Comparison of ENCODE assay signal across 11 mouse cellular contexts in the genomic region with DNA sequence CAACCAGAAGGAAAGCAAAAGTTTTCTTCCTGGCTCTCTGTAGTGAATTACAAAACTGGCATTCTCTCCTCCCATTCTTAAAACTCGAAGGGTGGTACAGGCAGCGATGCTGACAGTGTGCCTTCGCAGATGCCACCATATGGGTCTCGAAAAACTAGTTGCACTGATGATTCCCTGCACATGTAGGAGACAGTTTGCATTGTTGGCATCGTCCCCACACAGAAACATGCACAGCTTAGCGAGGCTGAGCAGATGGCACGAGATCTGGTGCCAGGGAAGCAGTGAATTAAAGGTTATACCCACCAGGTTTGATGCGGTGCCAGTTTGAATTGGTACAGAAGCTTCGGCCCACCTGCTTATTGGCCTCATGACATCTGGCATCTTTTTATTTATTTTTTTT.
A peak's percentile ranks its signal among the peaks of the same experiment; 100 is the strongest.
DNase-seq lines count a peak whose midpoint lies in the region; ATAC-seq lines count a peak whose summit lies in the region.
"Had no signal": no experiment of that assay in that cellular context is flagged by ENCODE, and none has a peak within 500 bp of the region (broad histone marks: within the 10 kb centered on the region; RNA-seq: fewer than 3 reads in every experiment).

No protein-coding gene starts in this region.

- 52% methylated on average over 9 of the region's 9 CpGs for WGBS in hindbrain, embryonic 14.5 days
- 88% methylated on average over 9 of the region's 9 CpGs for WGBS in hindbrain, embryonic 11.5 days

- no peaks in the 10 kb centered on the region for H3K9me3 ChIP-seq in hindbrain, embryonic 14.5 days (ENCODE audit: control insufficient read depth, low read length)
- no peaks in the 10 kb centered on the region for H3K9me3 ChIP-seq in hindbrain, embryonic 11.5 days (ENCODE audit: control insufficient read depth, low read length)

- no peak overlapping the region for H3K27ac ChIP-seq in hindbrain, embryonic 14.5 days
- no peak overlapping the region for H3K27ac ChIP-seq in hindbrain, embryonic 11.5 days (ENCODE audit: low read depth, low read length)

- no peak overlapping the region for H3K4me3 ChIP-seq in hindbrain, embryonic 14.5 days (replicated peaks; ENCODE audit: low read length)
- no peak overlapping the region for H3K4me3 ChIP-seq in hindbrain, embryonic 11.5 days (ENCODE audit: low read depth, low read length)
- H3K4me3 ChIP-seq: erythroblast, embryonic 14.5 days had no signal

- H3K4me2 ChIP-seq in hindbrain, embryonic 14.5 days (replicated peaks) = no peak overlapping the region
- H3K4me2 ChIP-seq in hindbrain, embryonic 11.5 days (replicated peaks; ENCODE audit: low read depth, low read length) = no peak overlapping the region

- H3K27me3 ChIP-seq in hindbrain, embryonic 14.5 days (ENCODE audit: control insufficient read depth, insufficient read depth, low read length) = no peaks in the 10 kb centered on the region
- H3K27me3 ChIP-seq in hindbrain, embryonic 11.5 days (ENCODE audit: control insufficient read depth, insufficient read depth, low read length) = no peaks in the 10 kb centered on the region

- no peak overlapping the region for H3K9ac ChIP-seq in hindbrain, embryonic 14.5 days
- H3K9ac ChIP-seq in hindbrain, embryonic 11.5 days (ENCODE audit: low read depth, low read length) = no peak overlapping the region

- 0 out of 2 replicates have a peak, but pooled peaks cover 10% of the 10 kb centered on the region for H3K4me1 ChIP-seq in hindbrain, embryonic 14.5 days (replicated peaks; ENCODE audit: control insufficient read depth, insufficient read depth, low read length)
- no peaks in the 10 kb centered on the region for H3K4me1 ChIP-seq in hindbrain, embryonic 11.5 days (replicated peaks; ENCODE audit: control insufficient read depth, insufficient read depth, low read length)

- intact Hi-C loops in left cerebral cortex, postnatal 25 days (cut with DNase I) = loop anchor here (10.0 kb wide), 1 partner anchor 578 kb away; no protein-coding TSS in a partner anchor

- H3K36me3 ChIP-seq in hindbrain, embryonic 14.5 days (replicated peaks; ENCODE audit: control insufficient read depth, insufficient read depth) = no peaks in the 10 kb centered on the region
- no peaks in the 10 kb centered on the region for H3K36me3 ChIP-seq in hindbrain, embryonic 11.5 days (ENCODE audit: control insufficient read depth, insufficient read depth, low read length)

- ATAC-seq in hindbrain, embryonic 14.5 days (ENCODE audit: low FRiP score) = peak; percentile 78
- no peak for ATAC-seq in hindbrain, embryonic 11.5 days (ENCODE audit: low FRiP score)

- peak; percentile 88 for DNase-seq in hindbrain, embryonic 14.5 days (ENCODE audit: low spot score)
- no peak for DNase-seq in hindbrain, embryonic 11.5 days (ENCODE audit: low spot score)
- peak; percentile 60 to 75 for DNase-seq in frontal cortex, postnatal 25 days (ENCODE audit: low spot score in 2 of 2)
- peak; percentile 83 to 96 for DNase-seq in left cerebral cortex, postnatal 25 days (ENCODE audit: low spot score in 2 of 2)
- DNase-seq in right cerebral cortex, postnatal 4 days = peak; percentile 86
- no peak for DNase-seq in heart, adult 9 months (ENCODE audit: low spot score in 2 of 2)
- DNase-seq in thymus, postnatal 0 days (ENCODE audit: low spot score) = no peak
- DNase-seq in spleen, postnatal 10 days (ENCODE audit: low spot score in 2 of 2) = no peak
- DNase-seq: kidney, adult 8-10 months; lung, postnatal 36 days had no signal

Comparison
In these comparisons a context has a peak if more than half of its experiments do, and no peak if none do; other contexts are left out.
1. DNase-seq: peak in hindbrain, embryonic 14.5 days (single experiment), frontal cortex, postnatal 25 days (2 of 2), left cerebral cortex, postnatal 25 days (2 of 2) and right cerebral cortex, postnatal 4 days (single experiment); none in hindbrain, embryonic 11.5 days (single experiment), heart, adult 9 months (0 of 2), thymus, postnatal 0 days (single experiment) and spleen, postnatal 10 days (0 of 2).